ENCODE assay signal across 8 mouse cellular contexts in genomic region chr10:40882333-40882732, GRCm38 (mm10). TPM values are rescaled to one million over a fixed set of nuclear protein-coding genes. Genes with fewer than 3 reads are reported as not detected.
DNase-seq lines count a peak whose midpoint lies in the region; ATAC-seq and TF ChIP-seq lines count a peak whose summit lies in the region.

No protein-coding gene starts in this region.

- no peaks in the 10 kb centered on the region for H3K36me3 ChIP-seq in heart, embryonic 11.5 days (ENCODE audit: control insufficient read depth, insufficient read depth, low read length)
- no peaks in the 10 kb centered on the region; the same call in 1 of the 2 replicates for H3K36me3 ChIP-seq in hindbrain, embryonic 13.5 days
- H3K36me3 ChIP-seq in midbrain, embryonic 10.5 days, result peaks cover 14% of the 10 kb centered on the region; the same call in 1 of the 2 replicates

- TF ChIP-seq CTCF in bone marrow, adult 2 months (IDR thresholded peaks at IDR 0.05; ENCODE audit: control insufficient read depth, insufficient read depth, low read length), result no peak

- H3K9me3 ChIP-seq in heart, embryonic 11.5 days (replicated peaks; ENCODE audit: control insufficient read depth, low read length), result no peaks in the 10 kb centered on the region
- H3K9me3 ChIP-seq in hindbrain, embryonic 13.5 days, result no peaks in the 10 kb centered on the region
- no peaks in the 10 kb centered on the region for H3K9me3 ChIP-seq in midbrain, embryonic 10.5 days (replicated peaks)

- H3K27ac ChIP-seq in heart, embryonic 11.5 days (ENCODE audit: low read depth, low read length), result peak overlapping the region; percentile 76
- H3K27ac ChIP-seq in bone marrow, adult 2 months (ENCODE audit: control insufficient read depth, insufficient read depth, low read depth, low read length, poor library complexity), result no peak overlapping the region
- H3K27ac ChIP-seq in hindbrain, embryonic 13.5 days, result peak overlapping the region; percentile 85
- H3K27ac ChIP-seq in midbrain, embryonic 10.5 days (replicated peaks), result peak overlapping the region; percentile 99

- peak overlapping the region; percentile 83 for H3K9ac ChIP-seq in heart, embryonic 11.5 days (ENCODE audit: low read depth, low read length)
- peak overlapping the region; percentile 91 for H3K9ac ChIP-seq in hindbrain, embryonic 13.5 days

- TF ChIP-seq POLR2A in bone marrow, adult 2 months (IDR thresholded peaks at IDR 0.05; ENCODE audit: borderline replicate concordance, control insufficient read depth, low read depth, low read length), result no peak

- no peaks in the 10 kb centered on the region for H3K27me3 ChIP-seq in heart, embryonic 11.5 days (ENCODE audit: control insufficient read depth, insufficient read depth, low read length)
- H3K27me3 ChIP-seq in hindbrain, embryonic 13.5 days, result no peaks in the 10 kb centered on the region
- H3K27me3 ChIP-seq in midbrain, embryonic 10.5 days (ENCODE audit: low read depth, poor library complexity, severe bottlenecking), result no peaks in the 10 kb centered on the region

- no peak for ATAC-seq in heart, embryonic 11.5 days (replicated peaks; ENCODE audit: insufficient number of reproducible peaks, low FRiP score, low TSS enrichment)
- no peak for ATAC-seq in hindbrain, embryonic 13.5 days (ENCODE audit: low FRiP score)
- no peak for ATAC-seq in cerebellum, adult (ENCODE audit: insufficient number of reproducible peaks, low FRiP score, low TSS enrichment)

- WGBS in heart, embryonic 11.5 days (ENCODE audit: insufficient replicate concordance), result 14% methylated on average over 9 of the region's 9 CpGs
- 8% methylated on average over 9 of the region's 9 CpGs for WGBS in bone marrow, adult 2 months
- WGBS in hindbrain, embryonic 13.5 days, result 16% methylated on average over 9 of the region's 9 CpGs
- 20% methylated on average over 9 of the region's 9 CpGs for WGBS in midbrain, embryonic 10.5 days

- peak overlapping the region; percentile 85 for H3K4me2 ChIP-seq in heart, embryonic 11.5 days
- H3K4me2 ChIP-seq in hindbrain, embryonic 13.5 days, result peak overlapping the region; percentile 70

- peak overlapping the region; percentile 80 for H3K4me3 ChIP-seq in heart, embryonic 11.5 days (ENCODE audit: low read depth, low read length)
- H3K4me3 ChIP-seq in bone marrow, adult 2 months (replicated peaks; ENCODE audit: control insufficient read depth, low read depth, low read length), result peak overlapping the region; percentile 97
- H3K4me3 ChIP-seq in hindbrain, embryonic 13.5 days, result peak overlapping the region; percentile 92
- H3K4me3 ChIP-seq in midbrain, embryonic 10.5 days, result peak overlapping the region; percentile 85

- no peak for DNase-seq in heart, postnatal 4 days
- no peak for DNase-seq in midbrain, embryonic 10.5 days (ENCODE audit: low spot score)
- no peak for DNase-seq in frontal cortex, postnatal 10 days (ENCODE audit: low spot score in 2 of 2)
- no peak for DNase-seq in cerebellum, adult 9-10 months

- H3K4me1 ChIP-seq in heart, embryonic 11.5 days (ENCODE audit: control insufficient read depth, insufficient read depth, low read length), result peaks cover 26% of the 10 kb centered on the region
- no peaks in the 10 kb centered on the region; the same call in 1 of the 2 replicates for H3K4me1 ChIP-seq in bone marrow, adult 2 months (ENCODE audit: control insufficient read depth, insufficient read depth, low read length)
- H3K4me1 ChIP-seq in hindbrain, embryonic 13.5 days (replicated peaks), result peaks cover 31% of the 10 kb centered on the region
- H3K4me1 ChIP-seq in midbrain, embryonic 10.5 days, result peaks cover 33% of the 10 kb centered on the region

RNA-seq across cellular contexts. Expression of gene Cdc40, which starts 0.8 kb away (rescaled TPM):
- polyA plus RNA-seq in heart, embryonic 11.5 days (2014; fragmentation: Nextera tagmentation; extraction: Ambion mirVana), result 23.3 and 26.5 TPM in 2 replicates
- 10 to 100 TPM; 17.8 to 19.2 TPM for total RNA-seq in heart, postnatal 4 days (2021)
- polyA plus RNA-seq in bone marrow, adult 2 months (2011; ENCODE audit: insufficient read depth, insufficient read length, low replicate concordance, missing spikeins), result 10.1 and 20.6 TPM in 2 replicates
- polyA plus RNA-seq in hindbrain, embryonic 13.5 days (2015; fragmentation: Nextera tagmentation; extraction: Ambion mirVana), result 25.9 and 26.7 TPM in 2 replicates
- 34.1 and 34.8 TPM in 2 replicates for polyA plus RNA-seq in midbrain, embryonic 10.5 days (2016; fragmentation: Nextera tagmentation; extraction: Ambion mirVana)

RNA-seq across cellular contexts. Expression of gene Wasf1, which starts 0.9 kb away (rescaled TPM):
- polyA plus RNA-seq in heart, embryonic 11.5 days (2014; fragmentation: Nextera tagmentation; extraction: Ambion mirVana), result 16.6 and 19.5 TPM in 2 replicates
- total RNA-seq in heart, postnatal 4 days (2021), result 1 to 10 TPM; 4.1 to 5.5 TPM
- polyA plus RNA-seq in bone marrow, adult 2 months (2011; ENCODE audit: insufficient read depth, insufficient read length, low replicate concordance, missing spikeins), result 1.7 TPM in 1 of 2 replicates, not detected in the other
- polyA plus RNA-seq in hindbrain, embryonic 13.5 days (2015; fragmentation: Nextera tagmentation; extraction: Ambion mirVana), result 90.2 and 91.6 TPM in 2 replicates
- 52.9 and 61.0 TPM in 2 replicates for polyA plus RNA-seq in midbrain, embryonic 10.5 days (2016; fragmentation: Nextera tagmentation; extraction: Ambion mirVana)
